Mouse (Mus musculus): ENCODE results near the gene Wnt3a. TPM values are rescaled to one million over a fixed set of nuclear protein-coding genes. Genes with fewer than 3 reads are reported as not detected.
"Not testable (repeated sequence)": the region's sequence is repeated elsewhere in the genome, so short reads cannot be mapped to it uniquely, and the experiment has no call there.

The Wnt3a gene
- polyA plus RNA-seq, 1 experiment from 2014 or later: 0.20 TPM

GRCm38 (mm10) chr11:59308164-59308542 lies 17.6 kb upstream of the Wnt3a start:
- DNase-seq (ENCODE audit: low spot score): no peak

- peak; percentile 36 for DNase-seq (ENCODE audit: low spot score)
Observed at GRCm38 (mm10) chr11:59307422-59308163, 17.0 kb upstream of the Wnt3a start.

DNA sequence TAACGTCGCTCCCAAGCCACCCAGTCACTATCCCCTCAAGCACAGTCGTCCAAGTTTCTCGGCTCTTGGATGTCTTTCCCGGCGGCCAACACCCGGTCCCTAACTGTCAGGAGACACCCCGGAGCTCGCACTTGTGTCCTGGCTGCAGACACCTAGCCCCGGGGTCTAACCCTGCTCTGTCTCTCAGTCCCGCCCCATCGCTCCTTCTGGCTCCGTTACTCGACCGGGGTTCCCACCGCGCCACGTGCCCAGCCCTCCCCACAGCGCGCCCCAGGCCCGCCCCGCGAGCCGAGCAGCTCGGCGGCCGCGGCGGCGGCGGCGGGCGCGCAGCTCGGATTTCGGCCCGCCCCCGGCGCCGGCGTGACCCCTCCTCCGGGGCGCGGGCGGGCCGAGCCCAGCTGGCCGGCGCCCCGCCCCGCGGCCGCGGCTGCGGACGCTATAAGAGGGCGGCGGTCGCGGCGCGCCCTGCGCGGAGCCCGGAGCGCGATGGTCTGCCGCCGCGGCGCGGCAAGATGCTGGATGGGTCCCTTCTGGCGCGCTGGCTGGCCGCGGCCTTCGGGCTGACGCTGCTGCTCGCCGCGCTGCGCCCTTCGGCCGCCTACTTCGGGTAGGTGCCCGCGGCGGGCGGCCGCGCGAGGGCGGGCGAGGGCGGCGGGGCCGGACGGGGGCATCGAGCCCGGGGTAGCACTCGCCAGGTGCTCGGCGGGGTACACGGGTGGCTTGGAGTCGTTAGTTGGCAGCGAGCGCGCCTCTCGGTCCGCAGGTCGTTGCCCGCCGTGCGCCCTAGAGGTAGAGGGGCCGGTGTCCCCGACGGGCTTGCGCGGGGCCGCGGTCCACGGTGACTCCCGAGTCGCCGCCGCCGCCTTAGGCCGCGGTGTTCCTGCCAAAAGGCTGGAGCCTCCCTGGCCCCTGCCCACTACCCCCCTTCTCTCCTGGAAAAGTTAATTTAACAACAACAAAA lies 16.2 kb upstream of the Wnt3a start, which contains the start of gene Wnt9a:
Gene Wnt9a, plus strand, starts transcription at position 468 of the 961 bp plus-strand sequence.
- DNase-seq (ENCODE audit: low spot score): no peak

GRCm38 (mm10) chr11:59305821-59306215 lies 15.3 kb upstream of the Wnt3a start:
- DNase-seq (ENCODE audit: low spot score): no peak

DNA sequence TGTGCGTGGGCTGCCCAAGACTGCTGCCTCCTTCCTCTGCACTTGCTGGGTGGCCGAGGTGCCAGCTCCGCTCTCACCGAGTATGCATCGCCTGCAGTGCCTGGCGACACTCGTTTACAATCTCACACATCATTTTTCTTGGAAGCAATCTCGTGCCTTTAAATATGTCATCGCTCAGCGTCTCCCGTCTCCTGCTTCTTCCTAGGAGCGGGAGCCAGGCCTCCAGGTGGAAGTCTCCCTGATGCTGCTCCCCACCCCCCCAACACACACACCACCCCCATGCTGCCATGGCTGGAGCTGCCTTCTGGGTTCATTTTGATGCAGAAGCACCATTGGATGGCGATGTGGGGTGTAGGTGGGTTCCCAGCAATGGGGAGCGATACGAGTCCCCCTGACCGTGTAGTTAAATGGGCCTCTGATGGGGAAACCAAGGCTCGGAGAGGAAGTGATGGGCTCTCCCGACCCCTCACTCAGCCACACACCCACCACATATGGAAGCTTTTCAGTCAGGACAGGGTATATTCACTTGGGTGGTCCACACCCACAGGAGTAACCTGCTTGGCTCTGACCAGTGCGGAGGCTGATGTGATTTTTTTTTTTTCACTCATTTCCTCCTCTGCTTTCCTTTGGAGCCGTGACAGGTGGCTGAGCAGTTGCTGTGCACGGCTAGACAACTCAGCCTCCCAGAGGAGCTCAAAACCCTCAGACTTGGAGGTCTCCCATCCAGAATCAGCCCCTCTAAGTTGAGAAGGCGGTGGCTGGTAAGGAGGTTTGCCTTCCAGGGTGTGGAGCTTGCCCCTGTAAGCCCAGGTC lies 14.7 kb upstream of the Wnt3a start:
- no peak for DNase-seq (ENCODE audit: low spot score)

DNA sequence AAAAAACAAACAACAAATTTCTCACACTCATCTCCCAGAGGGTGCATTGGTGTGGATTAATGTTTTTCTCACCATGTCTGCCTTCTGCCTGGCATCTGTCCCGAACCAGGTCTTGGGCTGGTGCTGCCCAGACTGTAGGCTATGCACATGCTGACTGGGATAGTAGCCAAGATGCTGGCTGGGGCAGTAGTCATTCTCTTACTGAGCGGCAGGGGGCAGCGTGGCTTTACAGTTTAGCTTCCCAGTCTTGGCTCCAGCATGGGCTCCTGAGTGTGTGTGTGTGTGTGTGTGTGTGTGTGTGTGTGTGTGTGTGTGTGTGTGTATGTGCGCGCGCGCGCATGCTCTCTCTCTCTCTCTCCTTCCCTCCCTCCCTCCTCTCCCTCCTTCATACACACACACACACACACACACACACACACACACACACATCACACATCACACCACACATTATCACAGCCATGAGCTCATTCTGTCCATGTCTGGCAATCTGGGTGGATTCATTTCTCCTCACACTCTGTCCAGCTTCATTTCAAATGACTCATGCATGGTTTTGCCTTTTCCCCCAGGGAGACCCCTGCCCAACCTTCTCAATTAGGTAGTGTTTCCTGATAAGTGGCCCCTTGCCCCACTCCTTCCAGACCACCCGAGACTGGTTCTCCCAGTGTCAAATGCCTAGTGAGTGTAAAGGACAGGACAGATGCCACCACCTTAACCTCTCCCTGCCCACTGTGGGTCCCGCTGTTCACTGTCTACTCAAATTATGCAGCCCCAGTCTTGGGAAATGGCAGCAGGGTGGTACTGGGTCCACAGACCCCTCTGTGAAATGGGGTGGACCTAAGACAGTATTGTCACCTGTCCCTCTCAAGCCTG lies 12.4 kb upstream of the Wnt3a start:
- peak; percentile 70 for DNase-seq (ENCODE audit: low spot score)

DNA sequence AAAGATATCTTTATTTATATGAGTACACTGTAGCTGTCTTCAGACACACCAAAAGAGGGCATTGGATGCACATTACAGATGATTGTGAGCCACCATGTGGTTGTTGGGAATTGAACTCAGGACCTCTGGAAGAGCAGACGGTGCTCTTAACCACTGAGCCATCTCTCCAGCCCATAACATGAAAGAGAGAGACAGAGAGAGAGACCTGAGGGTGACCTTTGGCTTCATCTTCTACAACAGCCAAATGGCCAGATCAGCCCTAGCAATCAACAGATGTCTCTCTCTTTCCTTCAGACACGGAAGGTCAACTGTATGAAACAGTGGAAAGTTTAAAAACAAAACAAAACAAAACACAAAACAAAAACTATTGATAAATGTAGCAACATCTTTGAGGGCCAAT lies 10.5 kb upstream of the Wnt3a start:
- DNase-seq (ENCODE audit: low spot score): not testable (repeated sequence)

DNA sequence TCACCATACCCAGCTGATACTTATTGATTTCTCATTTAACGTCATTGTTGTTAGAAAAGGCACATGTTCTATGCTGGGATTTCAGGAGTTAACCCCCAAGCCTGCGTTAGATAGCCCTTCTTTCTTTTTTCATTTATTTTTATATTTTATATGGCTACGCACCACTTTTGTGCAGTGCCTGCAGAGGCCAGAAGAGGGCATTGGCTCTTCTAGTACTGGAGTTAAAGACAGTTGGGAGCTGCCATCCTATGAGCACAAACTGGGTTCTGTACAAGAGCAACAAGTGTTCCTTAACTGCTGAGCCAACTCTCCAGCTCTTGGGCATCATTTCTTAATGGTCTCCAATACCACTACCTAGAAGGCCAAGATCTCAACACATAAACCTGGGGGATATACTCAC lies 9.6 kb upstream of the Wnt3a start:
- peak; percentile 34 for DNase-seq (ENCODE audit: low spot score)

GRCm38 (mm10) chr11:59297941-59298340 lies 7.4 kb upstream of the Wnt3a start:
- DNase-seq (ENCODE audit: low spot score): peak; percentile 21

DNA sequence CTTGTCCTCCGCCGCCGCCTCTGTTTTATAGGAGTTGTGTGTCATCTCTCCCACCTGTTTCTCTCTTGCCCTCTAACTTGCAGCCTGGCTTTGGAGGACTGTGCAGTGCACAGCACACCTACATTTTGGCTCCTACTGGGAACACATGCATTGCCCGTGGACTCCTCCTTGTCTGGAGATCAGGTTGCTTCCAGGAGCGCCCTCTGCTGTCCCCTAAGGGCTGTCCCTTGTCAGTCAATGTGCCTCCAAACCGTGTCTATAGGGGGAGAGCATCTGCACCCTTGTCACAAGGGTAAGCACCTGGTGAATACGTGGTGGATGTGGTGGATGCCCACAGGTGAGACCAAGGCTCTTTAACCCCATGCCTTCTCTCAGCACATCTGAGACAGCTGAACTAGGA lies 3.1 kb upstream of the Wnt3a start:
- DNase-seq (ENCODE audit: low spot score): peak; percentile 66

GRCm38 (mm10) chr11:59289706-59290105 lies 846 bp downstream of the Wnt3a start:
- no peak for DNase-seq (ENCODE audit: low spot score)

- no peak for DNase-seq (ENCODE audit: low spot score)
Observed at GRCm38 (mm10) chr11:59284146-59284545, 6.4 kb downstream of the Wnt3a start.

- DNase-seq (ENCODE audit: low spot score): no peak
Observed at GRCm38 (mm10) chr11:59282933-59283332, 7.6 kb downstream of the Wnt3a start.

DNA sequence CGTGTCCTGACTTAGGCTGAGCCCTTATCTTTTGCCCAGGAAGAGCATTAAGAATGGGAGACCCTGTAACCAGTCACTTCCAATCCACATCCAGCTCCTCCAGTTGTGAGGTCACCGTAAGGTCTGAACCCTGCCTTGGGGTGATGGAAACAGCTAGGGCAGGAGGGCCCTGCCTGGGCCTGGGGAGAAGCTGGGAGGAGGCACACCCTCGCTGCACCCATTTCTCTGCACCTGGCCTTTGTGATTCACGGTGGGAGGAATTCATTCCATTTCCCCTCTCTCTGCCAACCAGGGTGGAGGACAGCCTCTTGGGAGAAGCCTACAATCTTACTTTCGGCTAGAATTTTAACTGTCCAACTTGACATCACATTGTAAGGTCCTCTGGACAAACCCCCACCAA lies 8.4 kb downstream of the Wnt3a start:
- DNase-seq (ENCODE audit: low spot score): no peak

DNA sequence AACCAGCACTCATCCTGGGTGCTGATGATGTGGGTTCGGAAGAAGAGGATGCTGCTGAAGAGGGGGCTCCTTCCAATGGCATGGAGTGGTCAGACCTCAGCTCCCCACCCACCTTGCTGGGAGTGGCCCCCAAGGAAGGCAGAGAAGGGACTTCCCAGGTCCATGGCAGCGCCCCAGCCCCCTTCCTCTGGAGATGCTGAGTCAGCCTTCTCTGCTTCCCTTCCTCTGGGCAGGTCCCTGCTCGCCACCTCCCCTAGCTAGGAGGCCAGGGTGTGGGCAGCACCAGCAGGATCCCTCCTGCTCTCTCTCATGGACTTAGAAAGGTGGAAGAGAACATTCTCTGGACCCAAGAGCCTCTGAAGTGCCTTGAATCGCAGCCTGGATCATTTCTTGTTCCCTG lies 12.5 kb downstream of the Wnt3a start:
- DNase-seq (ENCODE audit: low spot score): no peak

DNA sequence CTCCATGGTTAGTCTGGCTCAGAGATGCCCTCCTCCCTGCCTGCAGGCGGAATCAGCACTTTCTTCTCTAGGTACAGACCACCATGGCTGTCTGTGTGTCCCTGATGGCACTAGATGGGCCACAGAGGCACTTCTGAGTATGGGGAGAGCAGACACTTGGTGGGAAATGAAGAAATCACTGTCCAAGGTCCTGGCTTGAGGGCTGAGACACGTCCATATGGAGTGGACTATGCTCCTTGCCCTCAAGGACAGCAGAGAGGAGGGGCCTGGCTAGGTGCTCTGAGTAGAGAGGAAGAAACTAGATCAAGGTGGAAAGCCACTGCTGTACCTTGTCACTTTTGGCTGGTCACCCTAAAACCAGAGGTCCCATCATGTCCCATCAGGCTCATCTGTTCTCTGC lies 13.7 kb downstream of the Wnt3a start:
- DNase-seq (ENCODE audit: low spot score): no peak

- DNase-seq (ENCODE audit: low spot score): no peak
Observed at GRCm38 (mm10) chr11:59274184-59274583, 16.4 kb downstream of the Wnt3a start.

GRCm38 (mm10) chr11:59266727-59267126 lies 23.8 kb downstream of the Wnt3a start:
- no peak for DNase-seq (ENCODE audit: low spot score)

DNA sequence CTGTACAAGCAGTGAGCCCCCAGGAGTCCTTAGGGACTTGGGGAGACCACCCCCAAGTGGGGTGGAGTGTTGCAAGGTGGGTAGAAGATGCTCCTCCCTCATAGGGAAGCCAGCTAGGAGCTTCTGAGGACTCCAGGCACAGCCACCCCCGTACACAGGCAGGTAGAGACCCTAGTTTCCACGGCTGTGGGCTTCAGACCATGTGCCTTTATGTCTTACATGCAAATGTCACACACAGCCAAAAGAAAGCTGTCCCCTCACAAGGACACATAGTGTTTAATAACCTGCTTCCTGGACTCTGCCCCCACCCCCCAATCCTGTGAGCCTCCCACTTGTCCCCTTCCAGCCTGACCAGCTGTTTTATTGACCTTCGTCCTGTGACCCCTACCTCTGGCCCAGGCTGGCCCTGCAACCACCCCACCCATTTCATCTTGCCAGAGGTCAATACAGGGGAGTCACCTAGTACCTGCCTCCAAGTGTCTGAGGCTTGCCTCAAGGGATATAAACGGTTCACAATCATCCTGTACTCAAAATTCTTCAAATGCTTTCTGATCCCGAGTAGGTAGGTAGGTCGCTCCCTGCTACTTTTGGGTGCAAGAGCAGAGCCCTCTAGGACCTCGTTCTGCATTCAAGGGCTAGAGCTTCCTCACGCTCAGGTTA lies 25.3 kb downstream of the Wnt3a start:
- no peak for DNase-seq (ENCODE audit: low spot score)

DNA sequence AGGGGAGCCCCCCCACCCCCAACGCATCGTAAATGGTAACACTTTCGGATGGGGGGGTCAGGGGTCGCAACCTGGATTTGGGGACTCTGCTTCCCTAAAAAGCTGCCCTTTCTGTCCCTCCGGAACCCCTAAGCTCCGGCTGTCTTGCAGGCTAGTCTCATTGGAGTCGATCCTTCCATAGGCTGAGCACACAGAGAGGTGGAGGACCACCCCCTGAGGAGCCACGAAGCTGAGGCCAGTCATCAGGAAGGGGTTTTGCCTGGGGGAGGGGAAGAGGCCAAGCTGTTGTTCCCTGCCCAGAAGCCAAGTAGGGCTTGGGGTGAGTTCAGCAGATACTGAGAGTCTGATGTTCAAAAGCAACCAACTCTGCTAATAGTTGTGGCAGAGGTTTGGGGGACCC lies 26.0 kb downstream of the Wnt3a start:
- no peak for DNase-seq (ENCODE audit: low spot score)

Data from thymus, postnatal 0 days (tissue).